Mouse (Mus musculus) cortical plate, adult 2 months (tissue): ENCODE measurements around the gene Espnl.
A peak's percentile ranks its signal among the peaks of the same experiment; 100 is the strongest.

Experiments used
- CTCF ChIP-seq: fragments of 200-500 bp; IDR thresholded peaks from 2 replicates; pipeline ENCODE4 v1.5.1; 2011; ENCODE audit warnings: mild to moderate bottlenecking, control low read depth, low read length; ENCODE audit not compliant: insufficient read depth; ENCODE audit errors: extremely low read depth
- POLR2A ChIP-seq: fragments of 200-500 bp; IDR thresholded peaks from 2 replicates; pipeline ENCODE4 v1.6.1; 2011; ENCODE audit warnings: mild to moderate bottlenecking, low read length, control low read depth; ENCODE audit not compliant: insufficient read depth; ENCODE audit errors: extremely low read depth

- TF ChIP-seq CTCF (peak; percentile 93), POLR2A (no peak)
Measured at GRCm38 (mm10) chr1:91346892-91347291, 25.0 kb downstream of the Espnl start.
